Mouse (Mus musculus) naive thymus-derived CD4-positive, alpha-beta T cell, adult 2 months (primary cell): ENCODE measurements around the gene Dennd2c.

ENCODE experiments used
- DNase-seq: peaks from one replicate; pipeline ENCODE4 v3.0.0-alpha.2; 2011; ENCODE audit warnings: low read depth

The Dennd2c gene

DNA sequence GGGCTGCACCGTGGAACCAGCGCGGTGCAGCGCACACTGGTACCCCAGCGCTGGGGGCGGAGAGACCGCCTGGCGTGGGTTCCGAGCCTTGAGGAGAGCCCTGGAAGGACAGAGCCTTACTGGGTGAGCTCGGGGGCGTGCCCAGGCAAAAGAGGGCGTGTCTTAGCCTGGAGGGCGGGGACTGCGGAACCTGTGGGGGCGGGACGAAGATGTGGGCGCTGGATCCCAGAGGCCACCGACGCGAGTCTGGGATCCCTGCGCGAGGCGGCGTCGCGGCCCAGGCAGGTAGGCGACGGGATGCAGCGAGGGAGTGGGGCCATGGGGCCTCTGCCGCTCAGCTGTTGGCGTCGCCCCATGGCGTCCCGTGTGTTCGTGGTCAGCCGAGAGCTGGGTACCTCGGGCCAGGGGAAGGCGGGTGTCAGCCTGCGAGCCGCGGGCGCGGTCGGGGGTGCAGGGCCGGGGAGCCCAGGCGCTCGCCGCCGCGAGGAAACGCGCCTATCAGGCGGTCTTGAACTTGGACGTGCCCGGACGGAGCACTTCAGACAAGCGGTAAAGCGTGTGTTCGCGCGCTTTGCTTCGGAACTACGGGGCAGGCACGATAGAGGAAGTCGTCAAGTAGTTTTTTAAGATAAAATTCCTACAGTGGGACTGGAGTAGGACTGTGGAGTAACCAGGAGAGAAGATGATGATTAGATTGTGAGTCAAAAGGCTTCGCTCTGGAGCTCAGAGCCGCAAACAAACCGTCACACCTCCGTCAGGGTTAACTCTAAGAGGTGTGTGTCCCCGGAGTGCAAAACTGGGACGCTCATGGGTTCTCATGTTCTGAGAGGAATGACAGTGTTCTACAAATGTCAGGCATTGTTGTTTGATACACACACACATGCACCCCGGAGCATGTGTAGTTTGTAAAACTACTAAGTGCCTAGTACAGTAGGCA is at the start of gene Dennd2c:
Dennd2c (plus strand) TSS at position 151 of the 937 bp plus-strand sequence.
- peak; percentile 94 for DNase-seq

DNA sequence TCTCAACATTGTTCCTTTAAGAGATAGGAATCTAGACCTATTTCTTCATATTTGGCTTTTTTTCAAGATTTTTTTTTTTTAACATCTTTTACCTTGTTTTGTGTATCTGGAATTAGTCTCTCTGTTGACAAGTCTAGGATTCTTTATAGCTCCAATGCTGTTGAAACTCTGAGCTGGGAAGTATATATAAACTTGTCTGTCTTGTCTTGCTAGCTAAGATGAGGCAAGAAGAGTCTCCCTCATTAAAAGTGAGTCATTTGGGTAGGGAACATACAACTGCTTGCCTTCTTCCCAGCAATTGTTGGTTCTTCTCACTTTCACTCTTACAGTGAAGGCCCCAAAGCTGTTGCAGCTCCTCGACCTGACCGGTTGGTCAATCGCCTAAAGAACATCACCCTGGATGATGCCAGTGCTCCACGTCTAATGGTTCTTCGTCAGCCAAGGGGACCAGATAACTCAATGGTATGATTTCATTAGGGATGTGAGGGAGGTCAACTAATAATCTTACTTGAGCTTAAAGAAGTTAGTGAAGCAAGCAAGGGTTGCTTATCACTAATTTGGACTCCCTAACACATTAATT is 46.3 kb upstream of the Dennd2c start:
- DNase-seq, result no peak

DNA sequence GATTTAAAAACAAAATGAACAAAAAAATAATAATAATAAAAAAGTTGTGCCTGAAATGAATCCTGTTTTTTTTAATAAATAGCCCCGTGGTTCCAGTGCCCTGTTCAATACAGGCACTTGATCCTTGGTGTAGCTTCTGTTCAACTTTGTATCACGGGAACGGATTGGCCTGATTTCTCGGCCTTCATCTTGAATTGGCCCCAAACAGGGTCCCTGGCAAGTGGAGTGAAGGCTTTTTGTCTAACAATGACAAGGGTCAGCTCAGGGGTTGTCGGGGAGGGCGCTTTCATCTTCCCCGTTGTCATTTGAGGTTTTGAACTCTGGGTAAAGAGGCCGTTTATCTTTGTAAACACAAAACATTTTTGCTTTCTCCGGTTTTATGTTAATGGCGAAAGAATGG is 44.7 kb upstream of the Dennd2c start:
- DNase-seq, result no peak

DNA sequence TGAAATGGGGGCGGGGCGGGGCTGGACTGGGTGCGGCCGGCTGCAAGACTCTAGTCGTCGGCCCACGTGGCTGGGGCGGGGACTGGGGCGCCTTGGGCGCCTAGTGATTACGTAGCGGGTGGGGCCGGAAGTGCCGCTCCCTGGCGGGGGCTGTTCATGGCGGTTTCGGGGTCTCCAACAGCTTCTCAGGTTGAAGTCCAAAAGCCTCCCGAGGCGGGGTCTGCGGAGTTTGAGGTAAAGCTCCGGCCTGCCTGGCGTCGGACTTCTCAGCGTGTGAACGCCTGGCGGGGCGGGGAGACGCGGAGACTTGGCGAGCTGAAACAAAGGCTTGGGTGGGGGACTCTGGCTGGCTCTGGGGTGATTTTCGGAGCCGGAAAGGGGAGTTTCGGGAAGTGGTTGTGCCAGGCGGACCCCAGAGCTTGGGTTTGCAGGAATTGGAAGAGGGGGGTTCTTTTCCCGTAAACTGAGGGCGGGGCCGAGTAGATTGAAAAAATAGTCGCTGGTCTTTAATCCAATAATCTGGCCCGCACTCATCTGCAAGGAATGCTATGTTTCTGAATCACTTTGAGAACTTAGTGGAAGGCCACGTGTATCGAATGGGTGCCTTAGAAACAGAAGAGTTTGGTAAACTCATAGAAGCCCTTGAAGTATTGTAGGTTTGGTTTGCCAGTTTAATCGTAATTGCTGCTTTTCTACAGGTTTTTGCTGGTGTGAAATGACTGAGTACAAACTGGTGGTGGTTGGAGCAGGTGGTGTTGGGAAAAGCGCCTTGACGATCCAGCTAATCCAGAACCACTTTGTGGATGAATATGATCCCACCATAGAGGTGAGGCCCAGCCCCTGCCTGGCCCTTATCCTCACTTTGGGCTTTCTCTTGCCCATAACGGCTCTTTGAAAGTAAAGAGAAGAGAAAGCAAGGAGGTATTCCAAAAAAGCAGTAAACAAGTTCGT is 43.9 kb upstream of the Dennd2c start, which contains the start of gene Nras:
Nras (plus strand) TSS at position 79 of the 951 bp plus-strand sequence.
- DNase-seq, result peak; percentile 92

DNA sequence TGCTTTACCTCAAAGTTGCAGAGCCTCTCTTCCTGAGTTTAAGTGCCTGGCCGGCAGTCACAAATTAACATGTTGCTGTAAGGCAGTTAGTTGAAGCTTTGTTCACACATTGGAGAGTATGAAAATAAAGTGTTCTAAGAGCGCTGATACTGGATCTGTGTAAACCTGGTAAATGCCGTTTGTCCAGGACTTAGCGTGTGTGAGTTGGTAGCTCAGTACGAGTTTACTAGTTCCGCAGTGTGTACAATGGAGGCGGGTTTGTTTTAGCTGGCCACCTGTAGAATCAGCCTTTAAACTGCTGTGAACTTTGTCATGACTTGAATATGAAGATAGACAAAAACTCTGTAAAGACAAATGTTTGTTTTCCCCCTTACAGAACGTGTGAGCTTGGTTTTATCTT is 35.5 kb upstream of the Dennd2c start:
- no peak for DNase-seq

DNA sequence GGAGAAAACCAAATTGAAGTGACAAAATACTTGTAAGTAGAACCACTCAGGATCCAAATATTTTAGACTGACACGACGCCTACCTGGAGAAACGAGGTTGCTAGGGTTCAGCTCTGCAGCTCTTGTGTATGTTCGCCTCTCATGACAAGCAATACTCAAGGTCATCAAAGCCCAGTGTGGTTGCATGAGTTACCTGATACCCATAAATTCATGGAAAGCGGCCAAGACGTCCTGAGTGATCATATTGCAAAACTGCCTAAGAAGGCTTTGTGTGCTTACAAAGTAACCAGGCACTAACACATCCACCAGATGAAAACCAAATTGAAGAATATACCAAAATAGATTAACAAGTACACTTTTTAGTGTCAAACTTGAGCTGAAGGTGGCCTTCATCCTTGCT is 33.4 kb upstream of the Dennd2c start:
- no peak for DNase-seq

DNA sequence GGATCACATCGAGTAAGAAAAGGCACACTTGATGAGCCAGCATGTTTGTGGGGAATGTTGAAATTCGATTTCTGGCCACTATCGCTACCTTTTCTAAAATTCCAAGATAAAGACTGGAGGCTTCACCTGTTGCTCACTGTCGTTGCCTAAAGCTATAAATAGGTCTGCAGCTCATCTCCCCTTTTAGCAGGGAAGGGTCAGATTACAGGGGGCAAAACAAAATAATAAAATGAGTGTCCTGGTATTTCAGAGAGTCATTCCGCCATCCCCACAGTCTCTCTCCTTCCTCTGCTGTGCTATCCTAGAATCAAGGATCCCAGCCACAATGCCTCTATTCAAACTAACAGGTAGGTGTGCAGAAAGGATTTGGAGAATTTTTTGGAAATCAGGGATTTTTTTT is 28.6 kb upstream of the Dennd2c start, which contains the start of gene Ampd1:
Ampd1 (plus strand) TSS at position 244 of the 400 bp plus-strand sequence.
- DNase-seq, result no peak

DNA sequence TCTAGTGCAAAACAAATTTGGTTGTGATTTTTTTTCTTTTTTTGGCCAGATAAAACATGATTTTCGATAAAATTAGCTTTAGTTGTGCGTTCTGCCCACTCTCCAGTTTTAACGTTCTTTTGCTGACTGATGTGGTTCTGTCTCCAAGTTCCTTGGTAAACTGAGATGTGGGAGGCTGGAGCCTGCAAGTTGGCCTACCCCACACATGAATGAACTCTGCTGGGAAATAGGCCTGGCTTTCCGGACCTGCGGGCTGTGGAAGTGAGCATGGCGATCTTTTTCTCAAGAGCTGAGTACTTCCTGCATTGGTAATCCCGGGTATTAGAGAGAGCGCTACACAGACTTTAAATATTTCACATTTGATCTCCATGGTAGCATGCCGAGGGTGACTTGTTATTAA is 26.5 kb upstream of the Dennd2c start:
- DNase-seq, result no peak

DNA sequence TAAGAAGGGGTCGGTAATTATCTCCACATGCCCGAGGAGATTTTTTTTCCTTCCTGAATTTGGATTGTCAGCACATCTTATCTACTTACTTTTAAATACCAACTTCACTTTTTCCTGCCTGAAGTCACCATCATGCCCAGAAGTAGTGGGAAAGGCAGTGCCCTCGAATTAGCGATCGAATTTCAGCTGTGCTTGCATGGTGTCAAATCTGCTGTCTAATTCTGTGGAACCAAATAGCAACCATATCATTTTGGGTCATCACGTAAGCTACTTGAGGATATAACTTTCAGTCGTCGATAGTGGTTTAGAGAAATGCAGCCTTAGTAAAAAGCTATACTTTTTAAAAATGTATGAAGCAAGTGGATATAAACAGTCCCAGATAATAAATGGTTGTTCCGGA is 25.9 kb upstream of the Dennd2c start:
- no peak for DNase-seq

DNA sequence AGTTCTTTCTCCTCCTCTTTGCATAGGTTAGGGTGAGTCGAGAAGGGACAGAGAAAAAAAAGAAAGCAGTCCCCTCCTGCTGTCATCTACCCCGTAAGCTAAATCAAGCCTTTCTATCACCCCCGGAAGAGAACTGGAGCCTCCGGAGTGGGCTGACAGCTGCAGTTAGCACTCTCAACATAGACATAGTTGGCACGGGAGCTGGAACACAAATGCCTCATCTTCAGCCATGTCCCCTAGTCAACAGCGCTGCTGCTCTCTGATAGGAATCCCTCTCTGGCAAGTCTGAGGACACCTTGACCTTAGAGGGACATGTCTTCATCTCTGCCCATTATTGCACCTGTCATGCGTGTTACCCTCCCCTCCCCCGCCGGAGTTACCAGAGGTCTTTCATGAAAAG is 23.1 kb upstream of the Dennd2c start:
- DNase-seq, result no peak

DNA sequence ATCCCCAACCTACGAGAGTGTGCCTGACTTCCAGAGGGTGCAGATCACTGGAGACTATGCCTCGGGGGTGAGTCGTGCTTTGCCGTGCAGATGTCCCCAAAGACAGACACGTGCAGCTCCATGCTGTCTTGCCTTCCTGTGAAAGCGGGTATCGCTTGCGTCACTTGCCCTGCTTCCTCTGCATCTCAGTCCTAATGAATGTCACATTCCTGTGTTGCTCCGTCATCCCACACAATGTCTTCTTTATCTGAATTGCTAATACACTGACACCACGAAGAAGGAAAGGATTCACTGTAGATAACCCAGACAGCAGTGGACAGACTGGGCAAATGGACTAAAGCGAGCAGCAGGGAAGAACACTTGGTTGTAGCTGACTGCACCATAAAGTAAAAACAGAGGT is 21.4 kb upstream of the Dennd2c start:
- DNase-seq, result no peak

DNA sequence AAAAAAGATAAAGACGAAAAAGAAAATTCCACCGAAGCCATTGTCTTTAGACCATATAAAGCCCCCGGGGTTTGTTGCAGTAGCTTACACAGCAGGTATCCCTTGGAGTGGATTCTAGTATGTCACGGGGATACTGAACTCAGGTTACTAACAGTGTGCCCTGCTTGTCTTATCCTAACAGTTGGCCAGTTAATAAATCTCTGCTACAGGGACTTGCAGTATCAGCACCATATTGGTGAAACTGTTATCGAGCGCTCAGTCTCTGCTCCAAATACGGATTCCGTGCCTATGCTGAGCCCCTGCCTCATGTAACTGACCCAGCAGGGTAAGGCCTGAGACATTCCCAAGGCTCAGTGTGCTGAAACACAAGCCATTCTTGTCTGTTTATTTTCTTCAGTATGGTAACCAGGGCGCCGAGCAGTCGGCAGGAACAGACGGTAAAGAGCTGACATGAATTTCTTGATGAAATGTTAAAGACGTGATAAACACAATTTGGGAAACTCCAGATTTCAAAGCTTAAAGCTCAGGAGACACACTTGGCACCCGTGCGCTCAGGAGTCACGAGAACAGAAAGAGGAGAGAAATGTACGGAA is 20.4 kb upstream of the Dennd2c start:
- no peak for DNase-seq

DNA sequence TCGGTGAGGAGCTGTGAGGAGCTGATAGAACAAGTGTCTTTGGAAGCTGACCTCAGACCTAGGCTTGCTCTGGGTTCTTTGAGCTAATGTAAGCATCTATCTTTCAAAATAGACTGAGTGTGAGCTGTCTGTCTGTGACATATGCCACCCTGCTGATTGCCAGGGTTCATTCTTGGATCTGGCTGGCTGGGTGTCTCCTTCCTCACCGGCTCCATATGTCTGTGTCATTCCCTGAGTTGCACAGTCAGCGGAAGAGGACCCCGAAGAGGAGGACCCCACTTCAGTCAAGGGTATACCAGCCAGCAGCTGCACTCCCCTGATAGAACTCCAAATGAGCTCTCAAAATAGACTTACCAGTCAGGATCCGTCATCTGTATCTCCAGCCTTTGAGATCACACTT is 19.6 kb upstream of the Dennd2c start:
- DNase-seq, result no peak

DNA sequence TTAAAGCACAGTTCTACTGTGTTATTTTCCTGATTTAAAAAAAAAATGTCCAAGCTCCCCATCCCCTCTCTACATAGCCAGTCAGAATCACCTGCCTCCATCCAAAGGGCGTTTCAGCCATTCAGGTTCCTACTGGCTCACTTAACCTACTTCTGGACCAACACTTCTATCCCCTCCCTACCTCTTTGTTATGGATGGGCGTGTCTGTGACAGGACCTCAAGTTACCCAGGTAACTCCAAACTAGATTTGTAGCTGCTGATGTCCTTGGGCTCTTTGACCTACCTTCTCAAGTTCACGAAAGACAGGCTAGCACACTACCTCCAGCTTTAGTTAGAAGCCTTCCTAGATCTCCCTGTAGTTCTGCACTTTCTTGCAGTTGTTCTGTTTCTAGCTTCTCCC is 16.4 kb upstream of the Dennd2c start:
- no peak for DNase-seq

DNA sequence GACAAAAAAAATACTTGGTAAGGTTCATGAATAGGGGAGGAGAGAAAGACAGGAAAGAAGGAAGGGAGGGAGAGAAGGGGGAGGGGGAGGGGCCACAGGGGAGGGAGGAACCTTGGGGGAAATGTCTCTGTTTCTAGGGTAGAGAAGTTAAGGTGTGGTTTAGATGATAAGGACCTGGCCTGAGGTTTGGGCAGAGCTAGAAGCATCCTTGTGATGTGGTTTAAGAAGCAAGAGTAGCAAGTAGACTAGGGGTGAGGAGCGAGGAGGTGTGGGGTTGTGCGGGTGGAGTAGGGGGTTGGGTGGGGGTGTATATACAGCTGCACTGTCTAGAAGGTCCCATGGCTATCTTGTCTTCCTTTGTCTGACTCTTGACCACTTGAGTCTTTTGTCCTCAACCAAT is 10.7 kb upstream of the Dennd2c start:
- DNase-seq, result peak; percentile 76

DNA sequence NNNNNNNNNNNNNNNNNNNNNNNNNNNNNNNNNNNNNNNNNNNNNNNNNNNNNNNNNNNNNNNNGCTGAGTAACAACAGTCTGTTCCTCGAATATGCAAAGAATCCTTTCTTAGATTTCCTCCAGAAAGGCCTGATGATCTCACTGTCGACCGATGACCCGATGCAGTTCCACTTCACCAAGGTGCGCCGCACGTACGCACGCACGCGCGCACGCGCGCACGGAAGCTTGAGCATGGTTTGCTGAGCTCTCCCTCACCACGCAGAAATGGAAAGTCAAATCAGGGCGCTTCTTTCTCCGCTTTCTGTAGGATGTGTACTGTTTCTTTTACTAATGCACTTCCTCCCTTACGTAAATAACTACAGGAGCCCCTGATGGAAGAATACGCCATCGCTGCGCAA is 3.7 kb upstream of the Dennd2c start:
- DNase-seq, result no peak

DNA sequence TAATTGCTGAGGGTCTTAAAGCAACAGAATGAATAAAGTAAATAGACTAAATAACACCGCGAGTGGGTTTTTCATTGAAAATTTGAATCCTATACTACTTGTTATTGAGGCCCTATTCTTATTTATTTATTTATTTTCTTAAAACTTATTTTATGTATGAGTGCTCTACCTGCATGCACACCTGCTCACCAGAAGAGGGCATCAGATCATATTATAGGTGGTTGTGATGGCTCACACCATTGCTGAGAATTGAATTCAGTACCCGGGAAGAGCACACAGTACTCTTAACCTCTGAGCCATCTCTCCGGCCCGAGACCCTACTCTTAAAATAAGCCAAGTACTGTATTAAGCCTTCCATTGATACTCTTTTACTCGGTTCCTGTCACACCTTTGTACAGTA is 2.7 kb upstream of the Dennd2c start:
- peak; percentile 55 for DNase-seq

DNA sequence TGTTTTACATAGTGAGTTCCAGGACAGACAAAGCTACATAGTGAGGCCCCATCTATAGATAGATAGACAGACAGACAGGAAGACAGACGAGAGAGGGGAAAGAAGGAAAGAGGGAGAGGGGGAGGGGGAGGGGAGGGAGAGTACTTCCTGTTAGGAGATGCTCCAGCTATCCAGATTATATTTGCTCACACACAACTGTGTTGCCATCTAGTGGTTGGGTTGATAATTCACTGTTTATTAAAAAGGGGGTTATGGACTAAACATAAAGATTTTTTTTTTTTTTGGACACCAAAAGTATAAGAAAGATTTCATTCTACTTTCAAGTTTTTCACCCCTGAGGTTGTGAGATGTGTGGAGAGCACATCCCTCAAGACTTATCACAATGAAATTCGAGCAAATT is 1.7 kb upstream of the Dennd2c start:
- peak; percentile 65 for DNase-seq

DNA sequence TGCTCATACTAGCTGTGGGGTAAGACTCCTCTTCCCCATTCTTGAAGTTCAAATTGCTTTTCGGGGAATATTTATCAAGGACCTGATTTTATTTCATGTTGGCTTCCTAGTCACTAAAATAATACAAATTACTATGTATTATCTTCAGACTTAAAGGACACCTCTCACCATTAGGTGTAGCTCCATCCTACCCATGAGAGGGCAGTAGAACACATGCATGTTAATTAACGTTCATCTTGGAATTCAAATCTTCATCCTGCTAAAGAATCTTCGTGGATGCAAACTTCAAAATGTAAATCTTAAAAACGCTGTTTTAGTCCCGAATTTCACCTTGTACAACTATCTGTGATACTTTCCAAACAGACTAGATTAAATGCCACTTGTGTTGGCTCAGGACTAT is 1.2 kb upstream of the Dennd2c start:
- no peak for DNase-seq

DNA sequence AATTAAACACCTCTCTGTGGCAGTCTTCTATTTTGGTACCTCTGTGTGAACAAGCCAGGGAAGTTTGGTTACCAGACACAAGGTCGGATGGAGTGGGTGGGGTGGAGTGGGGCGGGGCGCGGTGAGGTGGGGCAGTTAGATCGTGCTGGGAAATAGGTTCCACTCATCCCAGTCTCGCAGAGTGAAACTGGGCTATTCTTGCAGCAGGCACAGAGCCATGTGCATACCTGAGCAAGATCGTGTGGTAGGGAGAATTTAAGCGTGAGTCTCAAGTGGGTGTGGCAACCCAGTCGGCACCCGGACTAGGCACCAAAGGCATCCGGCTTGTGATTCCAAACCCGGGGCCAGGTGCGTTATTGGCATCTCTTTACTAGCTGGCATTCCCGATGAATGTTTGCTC is 495 bp upstream of the Dennd2c start:
- DNase-seq, result no peak

DNA sequence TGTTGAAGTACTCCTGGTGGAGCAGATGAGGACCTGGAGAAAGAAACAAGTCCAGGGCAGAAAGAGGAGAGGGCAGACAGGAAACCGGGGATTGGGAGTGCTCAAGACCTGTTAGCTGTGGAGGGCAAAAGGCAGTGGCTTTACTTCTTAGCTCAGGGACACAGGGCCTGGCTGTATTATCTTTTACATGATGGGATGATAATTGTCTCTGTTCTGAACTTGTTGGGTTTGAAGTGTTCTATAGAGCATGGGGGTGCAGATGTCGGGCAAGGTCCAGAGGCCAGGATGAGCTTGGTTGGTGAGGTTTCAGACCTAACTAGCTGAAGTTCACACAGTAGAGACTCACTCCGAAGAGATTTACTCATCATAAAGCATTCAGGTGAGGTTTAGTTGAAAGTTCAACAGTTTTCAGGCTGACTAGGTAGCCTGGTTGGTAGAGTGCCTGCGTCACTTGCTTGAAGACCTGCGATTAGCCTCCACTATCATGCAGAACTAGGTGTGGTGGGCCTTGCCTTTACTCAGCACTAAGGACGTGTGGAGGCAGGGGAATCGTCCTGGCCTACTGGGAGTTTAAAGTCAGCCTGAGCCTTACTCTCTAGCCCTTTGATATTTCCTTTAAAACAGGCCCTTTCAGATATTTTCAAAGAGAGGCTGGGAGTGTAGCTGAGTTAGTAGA is 5.3 kb downstream of the Dennd2c start:
- no peak for DNase-seq
